Mouse (Mus musculus) liver, adult 2 months (tissue): Measurements from ENCODE around the gene Fancd2os. TPM values are rescaled to one million over a fixed set of nuclear protein-coding genes. Genes with fewer than 3 reads are reported as not detected.

Experiments used
- DNase-seq: peaks from one replicate; pipeline ENCODE4 v3.0.0-alpha.2; 2011; ENCODE audit warnings: low read depth, low spot score; ENCODE audit errors: extremely low read depth
- H3K27ac ChIP-seq: fragments of 200-500 bp; replicated peaks from 2 replicates; pipeline ENCODE4 v1.5.1; 2012; ENCODE audit warnings: low read depth, mild to moderate bottlenecking, control low read depth, inconsistent platforms, low read length; ENCODE audit not compliant: insufficient read depth
- H3K27me3 ChIP-seq: fragments of 200-500 bp; 2 replicates; pipeline ENCODE4 v1.6.1; 2012; ENCODE audit warnings: mild to moderate bottlenecking, moderate library complexity, low read length, inconsistent platforms; ENCODE audit not compliant: control insufficient read depth, insufficient read depth
- H3K36me3 ChIP-seq: fragments of 200-500 bp; 2 replicates; pipeline ENCODE4 v1.6.1; 2012; ENCODE audit warnings: low read length, inconsistent platforms; ENCODE audit not compliant: control insufficient read depth, insufficient read depth
- H3K4me1 ChIP-seq: fragments of 200-500 bp; 2 replicates; pipeline ENCODE4 v1.6.1; 2011; ENCODE audit warnings: low read length; ENCODE audit not compliant: control insufficient read depth, insufficient read depth
- H3K4me3 ChIP-seq: fragments of 200-500 bp; 2 replicates; pipeline ENCODE4 v1.5.1; 2011; ENCODE audit warnings: low read depth, mild to moderate bottlenecking, control low read depth, low read length, moderate library complexity; ENCODE audit not compliant: insufficient read depth
- H3K79me2 ChIP-seq: fragments of 200-500 bp; 2 replicates; pipeline ENCODE4 v1.6.1; 2012; ENCODE audit warnings: inconsistent platforms, mild to moderate bottlenecking, low read length, moderate library complexity; ENCODE audit not compliant: control insufficient read depth, insufficient read depth
- H3K9ac ChIP-seq: fragments of 200-500 bp; 2 replicates; pipeline ENCODE4 v1.6.1; 2012; ENCODE audit warnings: low read depth, mild to moderate bottlenecking, control low read depth, inconsistent platforms, low read length
- CTCF ChIP-seq: fragments of 200-500 bp; IDR thresholded peaks from 2 replicates; pipeline ENCODE4 v1.5.1; 2011; ENCODE audit warnings: low read depth, low read length, control low read depth
- POLR2A ChIP-seq: fragments of 200-500 bp; IDR thresholded peaks from 2 replicates; pipeline ENCODE4 v1.6.1; 2011; ENCODE audit warnings: low read length, control low read depth; ENCODE audit not compliant: insufficient read depth; ENCODE audit errors: extremely low read depth
- WGBS: fragments of 180-500 bp; shearing (Covaris S2); methylation state at CpG from one replicate; pipeline ENCODE4 v1.1.7; 2018; 5-methylcytosine and 5-hydroxymethylcytosine counted together
- polyA plus RNA-seq: library from polyadenylated mRNA; depleted of rRNA; stranded (reverse); fragments of >200 nt; gene quantifications from 2 replicates; pipeline ENCODE4 v1.2.3, GENCODE M21; 2012
- total RNA-seq: library from RNA; depleted of rRNA; stranded (reverse); fragments of >200 nt; gene quantifications from 2 replicates; pipeline ENCODE4 v1.2.3, GENCODE M21; 2014

Gene Fancd2os
- total and polyA plus RNA-seq, 2 experiments, result not detected

DNA sequence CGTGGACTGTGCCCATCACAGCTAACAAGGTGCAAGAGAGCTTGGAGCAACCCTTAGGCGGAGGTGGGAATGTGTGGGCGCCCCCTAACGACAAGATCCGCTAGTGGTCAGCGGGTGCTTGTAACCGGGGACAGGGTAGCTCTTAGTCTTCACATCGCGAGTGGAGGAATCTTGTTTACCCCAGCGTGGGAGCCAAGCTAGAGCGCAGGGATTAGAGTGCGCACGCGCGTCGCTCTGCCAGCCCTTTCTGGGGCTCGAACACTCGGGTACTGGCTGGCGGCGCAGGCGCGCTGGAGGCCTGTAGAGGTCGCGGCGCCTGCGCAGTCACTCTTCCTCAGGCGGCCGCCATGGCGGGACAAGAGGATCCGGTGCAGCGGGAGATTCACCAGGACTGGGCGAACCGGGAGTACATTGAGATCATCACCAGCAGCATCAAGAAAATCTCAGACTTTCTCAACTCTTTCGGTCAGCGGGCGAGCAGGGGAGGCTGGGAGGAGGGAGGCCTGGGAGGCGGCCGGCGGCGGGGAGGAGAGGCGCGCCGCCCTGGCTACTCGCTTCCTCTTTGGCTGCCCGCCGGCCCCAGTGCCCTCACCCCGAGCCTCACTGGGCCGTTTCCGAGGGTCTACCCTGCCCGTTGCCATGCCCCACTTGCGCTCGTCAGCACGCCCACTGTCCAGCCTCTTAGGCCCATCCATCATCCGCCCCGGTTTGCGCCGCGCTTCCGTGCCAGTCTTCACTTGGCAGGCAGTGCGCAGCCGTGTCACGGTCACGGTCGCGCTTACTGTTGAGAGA, 4.1 kb upstream of the Fancd2os start, which contains the start of gene Brk1:
Gene Brk1, plus strand, starts transcription at position 341 of the 792 bp plus-strand sequence.
- H3K27ac ChIP-seq, result peak within 1 kb of the TSS; percentile 71
- H3K9ac ChIP-seq, result peak within 1 kb of the TSS; percentile 90
- H3K79me2 ChIP-seq, result peaks cover 31% of the 10 kb centered on the region
- peak within 1 kb of the TSS; percentile 94 for H3K4me3 ChIP-seq
- DNase-seq, result peak; percentile 79
- WGBS, result 1% methylated on average over 62 of the region's 65 CpGs
- no peaks in the 10 kb centered on the region for H3K27me3 ChIP-seq
- TF ChIP-seq CTCF (peak; percentile 59), POLR2A (peak; percentile 60)
- peaks cover 11% of the 10 kb centered on the region; the same call in 1 of the 2 replicates for H3K4me1 ChIP-seq
- no peaks in the 10 kb centered on the region for H3K36me3 ChIP-seq

DNA sequence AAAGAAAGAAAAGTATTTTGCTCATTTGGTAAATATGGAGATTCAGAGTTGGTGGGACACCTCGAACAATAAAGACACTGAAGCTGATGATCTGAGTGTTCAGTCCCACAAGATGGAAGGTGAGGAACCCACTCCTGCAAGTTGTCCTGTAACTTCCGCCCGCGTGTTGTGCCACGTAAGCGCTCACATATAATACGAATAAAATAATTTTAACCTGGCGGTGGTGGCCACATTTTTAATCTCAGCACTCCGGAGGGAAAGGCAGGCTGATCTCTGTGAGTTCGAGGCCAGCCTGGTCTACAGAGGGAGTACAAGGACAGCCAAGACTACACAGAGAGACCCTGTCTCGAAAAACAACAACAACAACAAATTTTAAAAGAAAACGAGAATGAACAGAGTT, 3.5 kb upstream of the Fancd2os start:
- H3K79me2 ChIP-seq, result peaks cover 28% of the 10 kb centered on the region

DNA sequence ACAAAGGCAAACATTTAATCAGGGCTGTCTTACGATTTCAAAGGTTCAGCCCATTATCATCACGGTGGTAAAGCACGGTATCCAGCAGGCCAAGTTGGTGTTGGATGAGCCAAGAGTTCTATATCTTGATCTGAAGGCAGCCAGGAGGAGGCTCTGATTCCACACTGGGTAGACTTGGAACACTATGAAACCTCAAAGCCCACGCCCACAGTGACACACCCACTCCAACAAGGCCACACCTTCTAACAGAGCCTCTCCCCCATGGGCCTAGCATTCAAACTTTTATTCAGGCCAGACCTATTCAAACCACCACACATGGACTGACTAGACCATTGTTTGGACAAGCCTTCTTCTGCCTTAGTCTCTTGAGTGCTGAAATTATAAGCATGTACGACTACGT, 2.3 kb upstream of the Fancd2os start:
- Histone ChIP-seq H3K79me2 (peaks cover 20% of the 10 kb centered on the region), H3K9ac (no peak overlapping the region), H3K27ac (no peak overlapping the region), H3K4me3 (no peak overlapping the region), H3K36me3 (no peaks in the 10 kb centered on the region), H3K4me1 (peaks cover 9% of the 10 kb centered on the region; the same call in 1 of the 2 replicates), H3K27me3 (no peaks in the 10 kb centered on the region)
- 93% methylated on average over 6 of the region's 6 CpGs for WGBS
- no peak for DNase-seq
- no peak for TF ChIP-seq CTCF
- TF ChIP-seq POLR2A, result no peak

More for the DNA sequence above, 3.5 kb upstream of the Fancd2os start:
- Histone ChIP-seq H3K9ac (peak overlapping the region; percentile 36), H3K27ac (no peak overlapping the region), H3K4me3 (peak overlapping the region; percentile 94), H3K4me1 (peaks cover 11% of the 10 kb centered on the region; the same call in 1 of the 2 replicates), H3K36me3 (no peaks in the 10 kb centered on the region), H3K27me3 (no peaks in the 10 kb centered on the region)
- TF ChIP-seq POLR2A (no peak), CTCF (no peak)
- DNase-seq, result no peak
- 73% methylated on average over 12 of the region's 12 CpGs for WGBS

DNA sequence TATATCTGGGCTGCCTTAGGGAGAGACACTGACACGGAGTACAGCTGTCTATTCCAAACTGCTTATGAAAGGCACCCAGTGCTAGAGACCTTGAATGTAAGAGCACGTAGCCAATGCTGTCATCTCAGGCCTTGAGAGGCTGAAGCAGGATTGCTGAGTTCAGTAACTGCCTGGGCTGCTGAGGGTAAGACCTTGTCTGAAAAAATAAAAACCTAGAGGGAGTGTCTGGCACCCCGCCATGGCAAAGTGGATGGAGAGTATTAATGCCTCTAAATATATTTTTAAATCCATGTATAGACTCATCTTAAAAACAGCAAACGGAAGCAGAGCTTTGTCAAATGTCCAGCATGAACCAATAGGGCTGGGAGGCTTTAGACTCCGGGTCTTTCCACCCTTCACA, 682 bp downstream of the Fancd2os start:
- no peak overlapping the region for H3K4me3 ChIP-seq
- no peaks in the 10 kb centered on the region for H3K27me3 ChIP-seq
- H3K4me1 ChIP-seq, result no peaks in the 10 kb centered on the region
- 0 out of 2 replicates have a peak, but pooled peaks cover under 1% of the 10 kb centered on the region for H3K79me2 ChIP-seq
- 88% methylated on average over 5 of the region's 5 CpGs for WGBS
- TF ChIP-seq POLR2A (no peak), CTCF (no peak)
- H3K36me3 ChIP-seq, result no peaks in the 10 kb centered on the region
- no peak for DNase-seq
- H3K9ac ChIP-seq, result no peak overlapping the region
- no peak overlapping the region for H3K27ac ChIP-seq

DNA sequence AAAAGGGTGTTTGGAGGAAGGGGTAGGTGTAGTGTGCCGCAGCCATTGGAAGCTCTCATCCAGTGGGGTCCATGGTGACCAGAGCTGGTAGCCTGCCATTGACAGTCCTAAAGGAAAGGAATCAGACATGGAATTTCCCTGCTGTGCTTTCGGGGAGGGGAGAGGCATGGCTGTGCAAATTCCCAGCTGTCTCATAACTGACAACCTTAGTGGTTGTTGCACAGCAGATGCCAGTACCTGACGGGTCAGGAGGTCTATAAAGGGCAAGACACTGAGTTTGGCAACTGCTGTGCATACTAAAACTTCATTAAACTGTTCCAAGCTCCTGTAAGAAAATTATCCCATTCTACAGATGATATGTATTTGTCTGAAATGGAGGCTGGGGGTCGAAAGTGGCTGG, 2.6 kb downstream of the Fancd2os start:
- no peak for TF ChIP-seq CTCF
- no peak for TF ChIP-seq POLR2A
- Histone ChIP-seq H3K36me3 (no peaks in the 10 kb centered on the region), H3K27me3 (no peaks in the 10 kb centered on the region), H3K4me1 (no peaks in the 10 kb centered on the region), H3K79me2 (no peaks in the 10 kb centered on the region), H3K4me3 (no peak overlapping the region), H3K27ac (no peak overlapping the region), H3K9ac (no peak overlapping the region)
- 99% methylated on average over 4 of the region's 4 CpGs for WGBS
- no peak for DNase-seq

DNA sequence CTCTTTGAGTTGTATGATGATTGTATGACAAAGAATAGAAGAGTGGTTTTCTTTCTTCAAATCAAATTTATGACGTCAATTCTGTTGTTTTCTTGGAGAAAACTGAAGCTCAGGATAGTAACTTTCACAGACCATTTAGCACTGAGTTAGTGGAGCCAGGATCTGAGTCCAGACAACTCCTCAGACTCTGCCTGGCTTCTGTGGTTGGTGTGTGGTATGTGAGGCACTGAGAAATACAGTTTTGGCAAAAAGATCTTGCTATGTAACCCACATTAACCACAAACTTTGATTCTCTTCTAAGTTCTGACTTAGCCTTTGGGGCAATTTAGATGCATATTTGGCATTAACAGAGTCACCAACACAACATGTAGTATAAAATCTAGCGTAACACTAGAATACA, 7.9 kb downstream of the Fancd2os start:
- H3K79me2 ChIP-seq, result no peaks in the 10 kb centered on the region
- no peaks in the 10 kb centered on the region for H3K4me1 ChIP-seq
- no peaks in the 10 kb centered on the region for H3K36me3 ChIP-seq
- TF ChIP-seq POLR2A, result no peak
- TF ChIP-seq CTCF, result no peak
- no peak overlapping the region for H3K9ac ChIP-seq
- no peak overlapping the region for H3K27ac ChIP-seq
- DNase-seq, result no peak
- H3K27me3 ChIP-seq, result no peaks in the 10 kb centered on the region
- 97% methylated on average over 2 of the region's 2 CpGs for WGBS
- H3K4me3 ChIP-seq, result no peak overlapping the region
